Mouse (Mus musculus) limb, embryonic 11.5 days (tissue): ENCODE measurements around the gene Sri. TPM values are rescaled to one million over a fixed set of nuclear protein-coding genes. Genes with fewer than 3 reads are reported as not detected.

Experiments
- ATAC-seq: fragments of 200-750 bp; cut with Nextera tagmentation; 2 replicates; pipeline ENCODE4 v1.8.0; 2017; ENCODE audit warnings: low read depth; ENCODE audit not compliant: insufficient number of reproducible peaks, low FRiP score, low TSS enrichment
- DNase-seq: peaks from one replicate; pipeline ENCODE4 v3.0.0-alpha.2; 2015; ENCODE audit warnings: low spot score
- H3K27ac ChIP-seq: fragments of 300-500 bp; sonication (generic); replicated peaks from 2 replicates; pipeline ENCODE4 v1.5.1; 2014; ENCODE audit warnings: low read depth, mild to moderate bottlenecking, low read length
- H3K27me3 ChIP-seq: fragments of 300-500 bp; sonication (generic); 2 replicates; pipeline ENCODE4 v1.6.1; 2014; ENCODE audit warnings: mild to moderate bottlenecking, low read length, mixed read lengths; ENCODE audit not compliant: control insufficient read depth, insufficient read depth
- H3K36me3 ChIP-seq: fragments of 300-500 bp; sonication (generic); 2 replicates; pipeline ENCODE4 v1.6.1; 2014; ENCODE audit warnings: mild to moderate bottlenecking, low read length, moderate library complexity, mixed read lengths; ENCODE audit not compliant: control insufficient read depth, insufficient read depth
- H3K4me1 ChIP-seq: fragments of 300-500 bp; sonication (generic); 2 replicates; pipeline ENCODE4 v1.6.1; 2014; ENCODE audit warnings: low read length, mixed read lengths; ENCODE audit not compliant: control insufficient read depth, insufficient read depth
- H3K4me2 ChIP-seq: fragments of 300-500 bp; sonication (generic); 2 replicates; pipeline ENCODE4 v1.6.1; 2014; ENCODE audit warnings: low read depth, mild to moderate bottlenecking, moderate library complexity; ENCODE audit not compliant: severe bottlenecking
- H3K4me3 ChIP-seq: fragments of 300-500 bp; sonication (generic); 2 replicates; pipeline ENCODE4 v1.5.1; 2014; ENCODE audit warnings: low read depth, low read length
- H3K9ac ChIP-seq: fragments of 300-500 bp; sonication (generic); 2 replicates; pipeline ENCODE4 v1.6.1; 2014; ENCODE audit warnings: mild to moderate bottlenecking, low read length
- H3K9me3 ChIP-seq: fragments of 300-500 bp; sonication (generic); 2 replicates; pipeline ENCODE4 v1.6.1; 2016; ENCODE audit warnings: low read length; ENCODE audit not compliant: control insufficient read depth
- whole genome bisulfite sequencing: fragments of 180-500 bp; shearing (Covaris S2); extraction: QIAGEN DNeasy Blood & Tissue Kit; methylation state at CpG from one replicate; pipeline ENCODE4 v1.1.7; 2014; 5-methylcytosine and 5-hydroxymethylcytosine counted together
- polyA plus RNA-seq: library from polyadenylated mRNA; unstranded; fragments of >200 nt; fragmentation: Nextera tagmentation; extraction: Ambion mirVana; gene quantifications from 2 replicates; pipeline ENCODE4 v1.2.1, GENCODE M21; 2014

The Sri gene
- polyA plus RNA-seq, 1 experiment from 2014 or later: 212 TPM

- Histone ChIP-seq H3K4me2 (no peak overlapping the region), H3K27me3 (no peaks in the 10 kb centered on the region)
These were observed 37.1 kb downstream of the Sri start for GRCm38 (mm10) chr5:8082800-8083509.

GRCm38 (mm10) chr5:8085661-8086060 is 39.8 kb downstream of the Sri start:
- H3K27ac ChIP-seq: no peak overlapping the region
- DNase-seq: no peak
- H3K4me3 ChIP-seq: no peak overlapping the region
- no peaks in the 10 kb centered on the region for H3K4me1 ChIP-seq
- H3K9me3 ChIP-seq: no peaks in the 10 kb centered on the region
- H3K4me2 ChIP-seq: no peak overlapping the region
- no peak overlapping the region for H3K9ac ChIP-seq
- no peak for ATAC-seq
- H3K27me3 ChIP-seq: no peaks in the 10 kb centered on the region
- WGBS: 90% methylated on average over 3 of the region's 3 CpGs
- H3K36me3 ChIP-seq: no peaks in the 10 kb centered on the region

More at GRCm38 (mm10) chr5:8082800-8083509, 37.1 kb downstream of the Sri start:
- ATAC-seq (no peak), DNase-seq (no peak)
- Histone ChIP-seq H3K9me3 (no peaks in the 10 kb centered on the region), H3K4me3 (no peak overlapping the region), H3K4me1 (no peaks in the 10 kb centered on the region), H3K36me3 (no peaks in the 10 kb centered on the region), H3K27ac (no peak overlapping the region), H3K9ac (no peak overlapping the region)
- WGBS: 77% methylated on average over 20 of the region's 20 CpGs

GRCm38 (mm10) chr5:8088147-8088546 is 42.3 kb downstream of the Sri start:
- Histone ChIP-seq H3K4me3 (no peak overlapping the region), H3K9ac (no peak overlapping the region), H3K27me3 (no peaks in the 10 kb centered on the region), H3K9me3 (no peaks in the 10 kb centered on the region), H3K4me1 (no peaks in the 10 kb centered on the region), H3K27ac (no peak overlapping the region), H3K4me2 (no peak overlapping the region), H3K36me3 (no peaks in the 10 kb centered on the region)
- no peak for DNase-seq
- ATAC-seq: no peak
- WGBS: 91% methylated on average over 3 of the region's 3 CpGs

GRCm38 (mm10) chr5:8094921-8095320 is 49.0 kb downstream of the Sri start:
- H3K4me3 ChIP-seq: no peak overlapping the region
- no peaks in the 10 kb centered on the region for H3K4me1 ChIP-seq
- 72% methylated on average over 5 of the region's 5 CpGs for WGBS
- no peaks in the 10 kb centered on the region for H3K27me3 ChIP-seq
- no peak overlapping the region for H3K27ac ChIP-seq
- no peaks in the 10 kb centered on the region for H3K36me3 ChIP-seq
- ATAC-seq (no peak), DNase-seq (no peak)
- no peaks in the 10 kb centered on the region for H3K9me3 ChIP-seq
- H3K4me2 ChIP-seq: no peak overlapping the region
- H3K9ac ChIP-seq: no peak overlapping the region

GRCm38 (mm10) chr5:8095689-8096088 is 49.8 kb downstream of the Sri start:
- Histone ChIP-seq H3K9me3 (no peaks in the 10 kb centered on the region), H3K4me1 (no peaks in the 10 kb centered on the region), H3K36me3 (no peaks in the 10 kb centered on the region), H3K9ac (no peak overlapping the region), H3K27ac (no peak overlapping the region), H3K27me3 (no peaks in the 10 kb centered on the region), H3K4me3 (no peak overlapping the region), H3K4me2 (no peak overlapping the region)
- DNase-seq (no peak), ATAC-seq (no peak)
- WGBS: 87% methylated on average over 1 of the region's 1 CpGs

- no peak overlapping the region for H3K27ac ChIP-seq
- H3K9ac ChIP-seq: no peak overlapping the region
- H3K4me1 ChIP-seq: no peaks in the 10 kb centered on the region
- H3K4me2 ChIP-seq: no peak overlapping the region
- no peaks in the 10 kb centered on the region for H3K27me3 ChIP-seq
- no peaks in the 10 kb centered on the region for H3K9me3 ChIP-seq
- H3K36me3 ChIP-seq: no peaks in the 10 kb centered on the region
- no peak for ATAC-seq
- 82% methylated on average over 3 of the region's 3 CpGs for WGBS
- no peak for DNase-seq
- no peak overlapping the region for H3K4me3 ChIP-seq
These were observed 65.8 kb downstream of the Sri start for GRCm38 (mm10) chr5:8111691-8112090.

- H3K27ac ChIP-seq: no peak overlapping the region
- no peaks in the 10 kb centered on the region for H3K27me3 ChIP-seq
- H3K9ac ChIP-seq: no peak overlapping the region
- H3K4me3 ChIP-seq: no peak overlapping the region
- ATAC-seq (no peak), DNase-seq (no peak)
- no peaks in the 10 kb centered on the region for H3K36me3 ChIP-seq
- H3K4me1 ChIP-seq: no peaks in the 10 kb centered on the region
- no peak overlapping the region for H3K4me2 ChIP-seq
- no peaks in the 10 kb centered on the region for H3K9me3 ChIP-seq
- 94% methylated on average over 5 of the region's 5 CpGs for WGBS
These were observed 66.4 kb downstream of the Sri start for GRCm38 (mm10) chr5:8112246-8112645.

- DNase-seq: no peak
- H3K9ac ChIP-seq: no peak overlapping the region
- H3K4me1 ChIP-seq: no peaks in the 10 kb centered on the region
- H3K9me3 ChIP-seq: no peaks in the 10 kb centered on the region
- 78% methylated on average over 5 of the region's 5 CpGs for WGBS
- no peaks in the 10 kb centered on the region for H3K36me3 ChIP-seq
- no peak overlapping the region for H3K27ac ChIP-seq
- no peak overlapping the region for H3K4me3 ChIP-seq
- no peak overlapping the region for H3K4me2 ChIP-seq
- no peaks in the 10 kb centered on the region for H3K27me3 ChIP-seq
- no peak for ATAC-seq
These were observed 70.8 kb downstream of the Sri start for GRCm38 (mm10) chr5:8116561-8117168.
